Mouse (Mus musculus): ENCODE data around the gene Ffar4.

The Ffar4 gene

GRCm38 (mm10) chr19:38096858-38097758, at the start of gene Ffar4:
Gene Ffar4, plus strand, starts transcription at chr19:38097071.
- in situ Hi-C loops (cut with MboI; ENCODE audit: low pct_unique_long_range_greater_than_20kb in 1 of 2, low sequenced_read_pairs in 2 of 2, unreplicated experiment in 1 of 2): no loop called here

DNA sequence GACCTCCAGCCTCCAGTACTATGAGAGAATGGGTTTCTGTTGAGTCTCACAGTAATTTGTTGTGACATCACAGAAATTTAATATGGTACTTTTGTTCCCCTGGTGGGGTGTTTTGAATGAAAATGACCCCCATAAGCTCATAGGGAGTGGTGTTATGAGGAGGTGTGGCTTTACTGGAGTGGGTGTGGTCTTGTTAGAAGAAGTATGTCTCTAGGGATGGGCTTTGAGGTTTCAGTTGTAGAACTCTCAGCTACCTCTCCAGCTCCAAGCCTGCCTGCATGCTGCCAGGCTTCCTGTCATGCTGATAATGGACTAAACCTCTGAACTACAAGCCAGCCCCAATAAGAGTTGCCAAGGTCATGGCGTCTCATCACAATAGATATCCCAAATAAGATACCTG, 47.2 kb upstream of the Ffar4 start:
- in situ Hi-C loops (cut with MboI; ENCODE audit: low pct_unique_long_range_greater_than_20kb in 1 of 2, low sequenced_read_pairs in 2 of 2, unreplicated experiment in 1 of 2): loop anchor here (10.0 to 25.0 kb wide), 2 partner anchors 95 to 288 kb away; no protein-coding TSS in a partner anchor

DNA sequence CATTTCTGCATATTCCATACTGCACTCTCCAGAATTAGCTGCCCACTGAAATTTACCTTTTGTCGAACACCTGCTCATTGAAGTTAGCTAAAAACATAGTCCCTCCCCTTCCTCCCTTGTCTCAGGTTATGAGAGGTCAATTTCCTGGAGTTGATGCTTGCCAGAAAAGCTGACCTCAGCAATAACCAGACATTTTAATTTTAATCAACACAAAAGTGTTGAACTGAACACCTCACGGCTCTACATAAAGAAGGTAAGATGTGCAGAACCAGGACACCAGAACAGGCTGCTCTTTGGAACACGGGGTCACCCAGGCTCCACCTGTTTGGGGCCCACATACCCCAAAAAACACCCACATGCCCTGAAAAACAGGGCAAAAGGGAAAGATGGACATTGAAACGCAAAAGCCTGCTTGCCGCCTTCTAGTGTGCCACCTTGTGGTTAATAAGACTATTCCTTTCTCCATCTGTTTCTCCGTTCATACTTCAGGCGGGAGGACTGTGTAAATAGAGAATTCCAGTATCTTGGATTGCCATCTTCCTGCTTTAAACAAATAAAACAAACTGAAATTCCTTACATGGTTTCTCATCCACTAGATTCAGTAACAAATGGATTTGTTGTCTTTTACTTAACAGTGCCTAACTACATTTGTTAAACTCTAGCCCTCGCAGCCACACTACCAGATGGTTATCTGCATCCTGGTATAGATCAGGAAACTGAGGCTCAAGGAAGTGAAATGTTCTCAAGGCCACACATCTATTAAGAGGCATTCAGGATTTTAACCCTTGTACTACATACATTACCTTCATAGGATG, 43.4 kb upstream of the Ffar4 start:
- in situ Hi-C loops (cut with MboI; ENCODE audit: low pct_unique_long_range_greater_than_20kb in 1 of 2, low sequenced_read_pairs in 2 of 2, unreplicated experiment in 1 of 2): loop anchor here in 1 of 2 experiments (25.0 kb wide), 1 partner anchor 284 kb away; no protein-coding TSS in a partner anchor

GRCm38 (mm10) chr19:38054149-38054719, 42.6 kb upstream of the Ffar4 start:
- in situ Hi-C loops (cut with MboI; ENCODE audit: low pct_unique_long_range_greater_than_20kb in 1 of 2, low sequenced_read_pairs in 2 of 2, unreplicated experiment in 1 of 2): loop anchor here in 1 of 2 experiments (25.0 kb wide), 1 partner anchor 283 kb away; no protein-coding TSS in a partner anchor

DNA sequence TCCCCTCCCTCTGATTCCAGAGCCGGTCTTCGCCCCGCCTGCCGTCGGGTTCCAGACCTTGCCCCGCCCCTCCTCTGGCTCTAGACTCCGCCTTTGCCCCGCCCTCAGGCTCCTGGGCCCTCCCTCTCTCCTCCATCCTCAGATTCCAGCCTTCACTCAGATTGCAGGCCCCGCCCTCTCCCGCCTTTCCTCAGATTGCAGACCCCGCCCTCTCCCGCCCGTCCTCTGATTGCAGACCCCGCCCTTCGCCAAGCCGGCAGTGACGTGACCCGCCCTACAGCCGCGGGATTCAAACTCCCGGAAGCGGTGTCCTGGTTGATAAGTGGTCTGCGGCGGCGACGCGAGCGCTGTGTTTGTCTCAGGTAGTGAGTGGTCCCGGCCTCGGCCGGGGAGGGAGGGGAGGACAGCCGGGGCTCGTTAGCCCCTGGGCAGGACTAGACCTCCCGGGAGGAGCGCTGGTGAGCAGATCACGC, 42.1 kb upstream of the Ffar4 start, which contains the start of gene Cep55:
TSS of gene Cep55 (plus strand) at position 292 of the 473 bp plus-strand sequence.
- in situ Hi-C loops (cut with MboI; ENCODE audit: low pct_unique_long_range_greater_than_20kb in 1 of 2, low sequenced_read_pairs in 2 of 2, unreplicated experiment in 1 of 2): loop anchor here in 1 of 2 experiments (25.0 kb wide), 1 partner anchor 283 kb away; no protein-coding TSS in a partner anchor

DNA sequence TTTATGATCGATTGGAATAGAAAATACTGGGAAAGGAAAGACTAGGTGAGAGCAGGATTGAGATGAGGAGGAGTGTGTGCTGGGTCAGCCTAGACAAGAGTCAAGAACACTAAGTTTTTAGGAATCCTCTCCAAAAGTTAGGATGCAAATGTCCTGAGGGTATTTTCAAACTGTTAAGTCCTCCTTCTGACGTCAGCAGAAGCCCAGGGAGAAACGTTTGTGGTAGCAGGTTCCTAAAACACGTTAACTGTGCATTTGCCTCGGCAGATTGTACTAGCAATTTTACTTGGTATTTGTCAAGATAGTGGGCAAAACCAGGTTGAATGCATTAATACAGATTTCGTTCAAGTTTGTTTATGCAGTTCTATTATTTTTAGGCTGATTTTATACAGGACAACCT, 41.1 kb upstream of the Ffar4 start:
- in situ Hi-C loops (cut with MboI; ENCODE audit: low pct_unique_long_range_greater_than_20kb in 1 of 2, low sequenced_read_pairs in 2 of 2, unreplicated experiment in 1 of 2): loop anchor here in 1 of 2 experiments (25.0 kb wide), 1 partner anchor 282 kb away; no protein-coding TSS in a partner anchor

DNA sequence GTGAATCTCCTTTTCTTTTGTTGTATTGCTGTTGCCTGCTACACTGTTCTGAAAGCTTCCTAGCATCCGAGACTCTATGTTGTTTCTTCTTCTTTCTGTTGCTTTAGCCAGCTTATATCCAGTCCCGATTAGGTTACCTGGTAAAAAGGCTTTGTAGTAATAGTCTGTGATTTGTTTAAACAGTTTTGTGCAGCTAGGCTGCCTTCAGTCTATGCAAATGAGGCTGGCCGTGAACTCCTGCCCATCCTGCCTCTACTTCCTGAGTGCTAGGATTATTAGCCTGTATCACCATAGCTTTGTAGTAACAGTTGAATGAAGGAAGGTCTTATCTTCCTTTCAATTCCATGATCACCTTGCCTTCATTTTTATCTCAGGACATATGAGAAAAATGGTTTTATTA, 40.6 kb upstream of the Ffar4 start:
- in situ Hi-C loops (cut with MboI; ENCODE audit: low pct_unique_long_range_greater_than_20kb in 1 of 2, low sequenced_read_pairs in 2 of 2, unreplicated experiment in 1 of 2): loop anchor here in 1 of 2 experiments (25.0 kb wide), 1 partner anchor 281 kb away; no protein-coding TSS in a partner anchor

GRCm38 (mm10) chr19:38056931-38057330, 39.9 kb upstream of the Ffar4 start:
- in situ Hi-C loops (cut with MboI; ENCODE audit: low pct_unique_long_range_greater_than_20kb in 1 of 2, low sequenced_read_pairs in 2 of 2, unreplicated experiment in 1 of 2): loop anchor here in 1 of 2 experiments (25.0 kb wide), 1 partner anchor 280 kb away; no protein-coding TSS in a partner anchor

DNA sequence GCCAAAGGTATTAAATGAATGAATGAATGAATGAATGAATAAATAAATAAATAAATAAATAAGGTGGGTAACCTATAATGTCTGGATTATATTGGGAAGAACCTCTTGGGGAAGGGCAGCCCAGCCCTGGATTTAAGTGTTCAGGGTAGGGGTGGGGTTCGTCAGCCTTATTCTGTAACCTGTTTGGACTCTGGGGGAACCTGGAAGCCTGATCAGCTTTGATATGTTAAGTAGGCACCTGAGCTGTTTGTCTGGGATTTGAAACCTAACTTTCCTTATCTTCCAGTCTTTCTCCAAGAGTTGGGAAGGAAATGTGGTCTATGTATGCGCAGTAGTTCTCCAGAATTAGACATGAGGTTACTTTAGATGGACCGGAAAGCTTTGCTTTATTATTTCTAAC, 33.7 kb upstream of the Ffar4 start:
- in situ Hi-C loops (cut with MboI; ENCODE audit: low pct_unique_long_range_greater_than_20kb in 1 of 2, low sequenced_read_pairs in 2 of 2, unreplicated experiment in 1 of 2): loop anchor here in 1 of 2 experiments (25.0 kb wide), 1 partner anchor 274 kb away; no protein-coding TSS in a partner anchor

DNA sequence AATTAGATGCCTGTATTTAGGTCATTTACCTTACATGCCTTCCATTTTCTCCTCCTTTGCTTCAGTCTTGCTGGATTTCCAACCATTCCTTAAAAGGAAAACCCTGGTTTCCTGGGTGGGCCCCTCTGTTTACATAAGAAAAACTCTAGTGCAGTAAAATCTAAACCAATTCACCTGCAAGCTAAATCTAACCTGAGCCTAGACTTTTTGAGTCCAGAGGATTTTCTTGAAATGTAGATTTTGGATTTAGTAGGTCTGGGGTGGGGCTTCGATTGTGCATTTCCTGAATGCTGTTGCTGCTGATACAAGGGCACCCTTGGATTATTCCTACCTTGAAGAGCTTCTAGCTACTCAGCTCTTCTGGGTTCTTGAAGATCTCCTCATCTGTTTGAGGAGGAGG, 32.8 kb upstream of the Ffar4 start:
- in situ Hi-C loops (cut with MboI; ENCODE audit: low pct_unique_long_range_greater_than_20kb in 1 of 2, low sequenced_read_pairs in 2 of 2, unreplicated experiment in 1 of 2): loop anchor here in 1 of 2 experiments (25.0 kb wide), 1 partner anchor 273 kb away; no protein-coding TSS in a partner anchor

DNA sequence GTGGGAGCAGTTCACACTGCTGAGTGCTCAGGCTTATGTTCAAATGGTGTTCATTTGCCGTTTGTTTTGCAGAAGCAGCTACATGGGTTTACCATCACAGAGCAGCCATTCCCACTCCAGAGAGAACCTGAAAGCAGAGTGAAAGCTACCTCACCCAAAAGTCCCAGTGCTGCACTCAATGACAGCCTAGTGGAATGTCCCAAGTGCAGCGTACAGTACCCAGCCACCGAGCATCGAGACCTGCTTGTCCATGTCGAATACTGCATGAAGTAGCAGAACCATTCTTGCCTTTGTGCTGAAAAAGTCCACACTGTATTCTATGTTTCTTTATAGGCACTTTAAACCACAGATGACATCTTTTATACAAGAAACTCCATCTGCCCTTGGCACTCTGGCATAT, 23.6 kb upstream of the Ffar4 start:
- in situ Hi-C loops (cut with MboI; ENCODE audit: low pct_unique_long_range_greater_than_20kb in 1 of 2, low sequenced_read_pairs in 2 of 2, unreplicated experiment in 1 of 2): loop anchor here in 1 of 2 experiments (25.0 kb wide), 1 partner anchor 264 kb away; no protein-coding TSS in a partner anchor

DNA sequence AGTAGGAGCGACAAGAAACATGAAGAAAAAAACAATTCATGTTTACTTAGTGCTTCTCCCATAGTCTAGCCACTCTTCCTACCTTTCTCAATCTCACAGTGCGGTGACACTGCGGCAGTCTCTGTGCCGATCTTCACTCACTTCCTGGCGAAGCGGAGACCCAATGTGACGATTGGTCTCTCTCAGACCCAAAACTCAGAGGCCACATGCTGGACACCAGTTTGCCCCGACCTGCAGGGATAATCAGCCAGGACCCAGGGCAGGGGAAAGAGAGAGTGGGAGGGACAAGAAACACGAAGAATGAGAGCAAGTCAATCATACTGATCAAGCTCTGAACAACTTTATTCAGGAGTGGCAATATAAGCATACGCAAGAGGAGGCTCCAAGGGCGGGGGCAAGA, 21.8 kb upstream of the Ffar4 start:
- in situ Hi-C loops (cut with MboI; ENCODE audit: low pct_unique_long_range_greater_than_20kb in 1 of 2, low sequenced_read_pairs in 2 of 2, unreplicated experiment in 1 of 2): no loop called here

- in situ Hi-C loops (cut with MboI; ENCODE audit: low pct_unique_long_range_greater_than_20kb in 1 of 2, low sequenced_read_pairs in 2 of 2, unreplicated experiment in 1 of 2): no loop called here
These were observed 20.6 kb upstream of the Ffar4 start for GRCm38 (mm10) chr19:38076251-38076650.

DNA sequence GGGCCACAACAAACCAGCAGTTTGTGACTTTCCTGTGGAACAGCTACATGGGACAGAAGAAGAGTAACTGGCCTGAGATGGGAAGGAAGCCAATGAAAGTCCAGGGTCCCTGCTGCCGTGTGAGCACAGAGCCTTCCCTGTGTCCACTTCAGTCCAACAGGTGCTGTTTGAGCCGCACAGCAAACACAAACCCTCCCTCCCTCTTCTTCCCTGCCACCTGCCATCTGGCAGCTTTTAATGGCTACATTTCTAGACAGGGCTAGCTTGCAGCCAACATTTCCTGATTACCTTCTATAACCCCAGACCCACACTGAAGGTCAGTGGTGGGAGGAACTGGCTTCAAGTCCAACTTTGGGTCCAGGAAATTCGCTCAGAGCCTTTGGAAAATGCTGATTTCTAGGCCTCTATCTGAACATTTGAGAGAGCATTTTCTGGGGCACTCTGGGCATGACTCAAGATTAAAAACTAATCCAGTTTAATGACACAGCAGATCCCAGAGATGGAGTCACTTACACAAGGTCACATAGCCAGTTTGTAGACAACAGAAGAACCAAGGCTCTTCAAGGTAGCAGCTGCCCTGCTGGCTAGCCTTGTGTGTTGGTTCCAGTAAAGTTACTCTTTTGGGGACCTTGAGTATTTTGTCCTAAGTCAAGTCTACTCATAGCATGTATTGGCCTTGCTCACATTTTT, 18.9 kb upstream of the Ffar4 start:
- in situ Hi-C loops (cut with MboI; ENCODE audit: low pct_unique_long_range_greater_than_20kb in 1 of 2, low sequenced_read_pairs in 2 of 2, unreplicated experiment in 1 of 2): no loop called here

DNA sequence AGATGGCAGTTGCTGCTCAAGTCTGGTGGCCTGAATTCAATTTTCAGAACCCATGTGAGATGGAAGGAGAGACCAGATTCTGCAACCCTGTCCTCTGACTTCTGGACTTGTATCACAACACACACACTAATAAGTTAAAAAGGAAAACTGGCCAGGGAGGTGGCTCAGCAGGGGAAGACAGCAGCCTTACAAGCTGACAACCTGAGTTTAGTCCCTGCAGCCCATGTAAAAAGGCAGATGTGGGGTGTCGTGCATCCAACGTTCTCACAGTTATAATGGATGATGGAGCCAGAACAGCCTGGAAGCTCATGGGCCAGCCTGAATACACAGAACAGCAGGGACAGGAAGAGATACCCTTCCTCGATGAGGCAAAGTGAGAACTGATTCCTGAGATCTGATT, 15.5 kb upstream of the Ffar4 start:
- in situ Hi-C loops (cut with MboI; ENCODE audit: low pct_unique_long_range_greater_than_20kb in 1 of 2, low sequenced_read_pairs in 2 of 2, unreplicated experiment in 1 of 2): no loop called here

DNA sequence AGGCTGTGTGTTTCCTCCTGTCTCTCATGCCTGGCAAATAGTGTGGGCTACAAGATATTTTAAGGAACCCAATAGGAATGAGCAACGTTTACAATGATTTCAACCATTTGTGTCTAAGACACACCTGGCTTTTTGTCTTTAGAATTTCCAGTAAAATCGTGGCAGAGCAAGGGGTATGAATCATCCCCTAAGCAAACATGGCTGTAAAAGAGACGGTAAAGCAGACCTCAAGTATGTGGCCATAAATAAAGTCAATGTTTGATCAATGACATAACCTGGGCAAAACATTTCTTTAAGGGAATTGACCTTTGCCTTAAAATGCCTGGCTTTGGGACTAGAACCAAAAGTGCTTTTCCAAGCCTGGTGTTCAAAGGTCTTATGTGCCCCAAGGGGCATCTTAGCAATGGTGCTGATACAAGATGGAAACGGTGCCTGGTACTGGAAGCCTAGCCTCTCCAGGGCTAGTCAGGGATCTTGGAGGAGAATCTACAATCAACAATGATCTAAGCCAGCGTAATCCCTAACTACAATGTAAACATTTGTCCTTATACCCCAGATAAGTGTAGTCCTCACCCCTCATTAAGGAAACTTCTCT, 13.8 kb upstream of the Ffar4 start:
- in situ Hi-C loops (cut with MboI; ENCODE audit: low pct_unique_long_range_greater_than_20kb in 1 of 2, low sequenced_read_pairs in 2 of 2, unreplicated experiment in 1 of 2): no loop called here

DNA sequence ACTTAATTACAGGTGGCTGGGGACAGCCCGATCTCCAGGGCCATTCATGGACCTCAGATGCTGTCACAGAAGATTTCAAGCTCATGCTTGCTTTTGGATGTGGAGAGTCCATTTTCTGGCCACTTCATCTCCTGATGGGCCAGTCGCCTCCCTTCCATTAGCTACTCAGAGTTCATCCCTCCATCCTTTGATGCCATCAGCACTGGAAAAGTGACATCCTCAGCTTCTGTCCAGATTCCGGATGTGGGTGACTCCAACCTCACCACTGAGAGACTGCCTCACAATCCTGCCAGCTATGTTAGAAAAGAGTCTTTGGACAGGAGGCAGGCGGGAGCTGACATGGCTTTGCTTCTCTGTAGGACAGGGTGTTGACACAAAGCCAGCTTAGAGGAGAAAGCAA, 11.0 kb upstream of the Ffar4 start:
- in situ Hi-C loops (cut with MboI; ENCODE audit: low pct_unique_long_range_greater_than_20kb in 1 of 2, low sequenced_read_pairs in 2 of 2, unreplicated experiment in 1 of 2): no loop called here
